Mouse (Mus musculus): ENCODE data around the gene Lztr1.

DNA sequence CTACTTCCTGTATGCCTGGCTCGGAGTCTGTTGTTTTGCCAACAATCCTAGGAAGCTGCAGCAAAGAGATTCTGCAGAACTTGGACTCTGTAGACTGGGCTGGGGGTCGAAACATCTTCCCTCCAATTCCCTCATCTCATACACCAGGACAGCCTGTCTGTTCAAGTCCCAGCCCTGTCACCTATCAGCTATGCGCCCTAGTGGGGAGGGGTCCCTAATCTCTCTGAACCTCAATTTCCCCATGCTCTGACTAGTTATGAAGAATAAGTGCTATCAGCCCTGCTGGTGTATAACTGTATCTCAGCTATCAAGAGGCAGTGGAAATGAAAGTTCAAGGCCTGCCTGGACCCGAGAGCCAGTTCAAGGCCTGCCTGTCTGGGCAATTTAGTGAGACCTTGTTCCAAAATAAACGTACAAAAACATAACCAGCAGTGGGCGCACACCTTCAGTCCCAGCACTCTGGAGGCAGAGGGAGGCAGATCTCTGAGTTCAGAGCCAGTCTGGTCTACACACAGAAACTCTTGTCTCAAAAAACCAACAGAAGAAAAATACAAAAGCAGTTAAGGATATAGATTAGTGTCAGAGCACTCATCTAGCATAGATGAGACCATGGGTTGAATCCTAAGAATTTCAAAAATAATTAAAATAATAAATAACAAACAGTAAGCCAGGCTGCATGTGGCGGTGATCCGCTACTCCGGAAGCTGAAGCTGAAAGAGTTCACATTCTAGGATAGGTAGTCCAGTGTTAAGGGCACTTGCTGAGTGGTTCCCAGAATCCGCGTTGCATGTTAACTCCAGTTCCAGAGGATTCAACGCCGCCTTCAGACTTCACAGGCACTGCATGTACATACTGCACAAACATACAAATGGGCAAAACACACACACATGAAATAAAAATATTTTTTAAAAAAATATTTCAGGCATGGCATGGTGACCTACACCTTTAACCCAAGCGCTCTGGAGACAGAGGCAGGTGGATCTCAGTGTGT, 19.7 kb upstream of the Lztr1 start:
- peak; percentile 44 for TF ChIP-seq CTCF (conservative IDR thresholded peaks at IDR 0.05; ENCODE audit: insufficient read depth, insufficient read length, low read depth, low read length)
- TF ChIP-seq POLR2A (IDR thresholded peaks at IDR 0.05; ENCODE audit: low read depth, low read length), result no peak
